Mouse (Mus musculus) cerebellum, adult 8-10 months (tissue): Measurements from ENCODE around the gene Cd40.

Experiments used
- DNase-seq: peaks from one replicate; pipeline ENCODE4 v3.0.0; 2022

Cd40 gene

DNA sequence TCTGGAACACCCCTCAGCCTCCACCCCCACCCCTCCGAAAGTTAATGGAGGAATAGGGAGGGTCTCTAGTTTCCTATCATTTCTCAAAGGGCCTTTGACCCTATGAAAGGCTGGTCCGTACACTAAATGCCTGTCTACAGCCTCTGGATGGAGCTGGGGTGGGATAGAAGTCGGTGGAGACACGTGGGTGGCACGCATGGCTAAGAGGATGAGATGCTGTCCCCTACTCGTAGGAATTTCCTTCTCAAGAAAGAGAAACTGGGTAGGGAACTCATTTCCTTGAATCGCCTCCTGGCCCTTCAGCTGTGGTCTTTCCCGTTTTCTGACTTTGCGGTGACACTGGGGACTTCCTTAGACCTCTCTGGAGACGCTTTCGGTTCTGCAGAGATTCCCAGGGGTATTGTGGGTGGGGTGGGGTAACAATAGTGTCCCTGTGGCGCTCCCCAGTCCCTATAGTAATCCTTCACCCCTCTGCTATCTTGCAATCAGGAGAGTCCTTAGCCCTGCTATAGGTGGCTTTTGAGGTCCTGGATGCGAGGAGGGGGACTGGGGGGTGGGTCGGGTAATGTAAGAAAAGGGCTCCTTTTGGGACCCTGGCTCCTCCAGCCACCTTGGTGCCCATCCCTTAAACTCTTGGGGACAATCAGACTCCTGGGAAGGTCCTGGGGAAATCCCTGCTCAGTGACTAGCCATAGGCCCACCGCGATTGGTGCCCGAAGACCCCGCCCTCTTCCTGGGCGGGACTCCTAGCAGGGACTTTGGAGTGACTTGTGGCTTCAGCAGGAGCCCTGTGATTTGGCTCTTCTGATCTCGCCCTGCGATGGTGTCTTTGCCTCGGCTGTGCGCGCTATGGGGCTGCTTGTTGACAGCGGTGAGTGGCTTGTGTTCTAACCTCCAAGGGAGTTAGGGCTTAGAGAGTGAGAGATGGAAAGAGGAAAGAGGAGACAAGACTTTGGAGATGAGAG lies at the start of gene Cd40:
Gene Cd40, plus strand, starts transcription at position 740 of the 965 bp plus-strand sequence.
- DNase-seq = no peak

DNA sequence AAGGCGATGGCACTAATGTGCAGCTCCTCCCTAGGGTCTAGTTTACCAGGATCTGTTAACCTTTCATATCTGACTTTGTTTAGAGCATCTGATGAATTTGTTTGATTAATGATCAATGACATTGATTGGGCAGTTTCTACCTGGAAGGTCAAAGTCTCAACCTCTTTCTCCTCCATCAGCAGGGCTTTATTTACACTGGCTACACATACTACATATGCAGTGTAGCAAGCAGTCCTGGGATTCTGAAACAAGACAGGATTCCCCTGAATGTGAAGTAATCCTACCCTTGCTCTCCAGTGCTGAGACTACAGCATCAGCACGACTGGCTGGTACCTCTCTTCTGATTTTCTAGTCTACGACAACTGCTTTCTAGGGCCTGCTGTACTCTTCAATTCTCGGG lies 48.6 kb upstream of the Cd40 start:
- no peak for DNase-seq

DNA sequence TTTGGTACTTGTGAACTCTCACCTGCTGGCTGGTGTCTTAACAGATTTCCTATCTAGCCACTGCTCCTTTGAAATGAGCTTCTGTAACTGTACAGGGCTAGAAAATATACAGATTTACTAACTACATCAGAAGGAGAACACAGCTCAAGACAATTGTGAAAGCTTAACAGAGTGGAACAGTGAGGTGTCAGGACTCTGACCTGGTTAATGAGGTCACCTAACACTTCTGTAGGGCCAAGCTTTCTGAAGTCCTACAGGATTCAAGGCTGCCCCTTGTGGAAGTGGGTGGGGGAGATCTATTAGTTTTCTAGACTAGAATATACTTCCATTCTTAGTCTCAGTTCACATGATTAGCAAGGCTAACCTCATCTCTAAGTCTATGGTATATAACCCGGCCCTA lies 47.4 kb upstream of the Cd40 start:
- no peak for DNase-seq

DNA sequence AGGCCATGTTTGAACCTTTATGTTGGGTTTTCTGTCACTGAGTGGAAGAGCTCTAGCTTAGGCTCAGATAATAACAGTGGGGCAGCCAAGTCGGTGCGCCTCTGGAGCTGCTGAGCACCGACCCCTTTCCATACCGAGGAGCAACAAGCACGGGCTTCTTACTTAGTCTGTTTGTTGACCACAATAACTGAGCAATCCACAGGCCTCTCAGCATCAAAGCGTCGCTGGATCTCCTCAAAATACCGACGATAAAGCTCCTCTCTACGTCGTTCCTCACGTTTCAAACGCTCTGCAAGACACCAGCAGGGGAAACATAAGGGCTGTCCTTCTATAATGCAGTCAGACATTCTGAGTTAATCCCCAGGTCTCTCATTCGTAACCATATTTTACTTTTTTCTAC lies 46.3 kb upstream of the Cd40 start:
- no peak for DNase-seq

DNA sequence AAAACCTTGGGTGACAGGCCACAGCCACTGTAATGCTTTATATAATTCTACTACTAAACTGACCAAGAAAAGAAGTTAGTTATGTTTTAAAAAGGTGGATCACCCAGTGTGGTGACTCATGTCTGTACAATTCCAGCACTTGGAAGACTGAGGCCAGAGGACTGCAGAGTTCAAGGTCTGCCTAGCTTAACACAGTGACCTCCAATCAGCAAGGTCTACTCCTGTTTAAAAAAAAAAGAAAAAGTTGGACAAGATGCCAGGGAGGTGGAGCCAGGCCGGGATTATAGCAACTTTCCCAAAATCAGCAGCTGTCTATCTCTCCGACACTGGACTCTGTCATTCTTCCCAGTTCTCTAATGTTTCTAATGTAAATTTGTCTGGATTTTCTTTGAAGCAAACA lies 45.8 kb upstream of the Cd40 start:
- no peak for DNase-seq

DNA sequence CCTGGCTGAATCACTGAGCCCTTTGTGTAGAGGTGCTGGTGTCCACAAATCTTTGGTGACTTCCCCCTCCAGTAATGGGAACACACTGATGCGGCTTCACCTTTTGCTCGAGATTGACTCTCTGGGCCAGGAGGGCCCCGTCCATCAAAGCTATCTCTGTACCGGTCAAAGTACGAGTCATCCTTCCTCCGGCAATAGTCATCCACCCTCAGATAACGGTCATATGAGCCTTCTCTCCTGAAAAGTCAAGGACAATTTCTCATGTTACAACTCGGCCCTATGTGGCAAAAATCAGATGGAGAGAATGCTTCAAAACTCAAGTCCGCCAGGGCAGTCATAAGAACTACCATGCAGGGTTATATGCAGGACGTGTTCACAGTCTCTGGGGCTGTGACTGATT lies 45.1 kb upstream of the Cd40 start:
- DNase-seq = no peak

DNA sequence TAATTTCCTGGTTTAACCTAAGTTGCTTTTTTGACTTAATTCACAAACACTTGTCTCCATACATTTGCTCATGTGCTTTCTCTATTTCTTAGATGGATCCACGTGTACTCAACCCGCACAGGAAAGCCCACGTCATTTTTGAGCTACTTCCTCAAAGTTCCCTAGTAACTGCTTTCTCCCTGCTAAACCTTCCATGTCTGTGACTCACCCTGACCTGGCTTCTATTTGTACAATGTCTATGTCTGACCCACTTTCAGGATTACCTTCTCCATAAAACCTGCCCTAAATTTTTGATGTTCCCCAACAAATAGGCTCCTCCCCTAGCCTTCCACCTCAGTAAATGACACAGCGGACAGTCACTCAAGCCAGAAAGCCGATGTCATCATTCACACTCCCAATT lies 40.5 kb upstream of the Cd40 start:
- DNase-seq = no peak

DNA sequence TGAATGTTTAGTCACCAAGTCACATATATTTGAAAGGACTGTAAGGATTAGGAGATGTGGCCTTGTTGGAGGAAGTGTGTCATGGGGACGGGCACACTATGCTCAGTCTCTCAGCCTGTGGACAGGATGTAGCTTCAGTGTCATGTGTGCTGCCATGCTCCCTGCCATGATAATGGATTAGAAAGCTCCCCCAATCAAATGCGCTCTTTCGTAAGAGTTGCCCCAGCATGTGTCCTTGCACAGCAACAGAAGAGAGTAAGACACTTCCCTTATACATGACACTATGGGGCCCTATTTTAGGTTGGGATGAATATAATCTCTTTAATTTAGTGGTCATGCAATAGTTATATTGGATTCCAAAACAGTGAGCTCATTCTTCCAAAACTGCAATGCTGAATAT lies 34.9 kb upstream of the Cd40 start:
- DNase-seq = no peak

DNA sequence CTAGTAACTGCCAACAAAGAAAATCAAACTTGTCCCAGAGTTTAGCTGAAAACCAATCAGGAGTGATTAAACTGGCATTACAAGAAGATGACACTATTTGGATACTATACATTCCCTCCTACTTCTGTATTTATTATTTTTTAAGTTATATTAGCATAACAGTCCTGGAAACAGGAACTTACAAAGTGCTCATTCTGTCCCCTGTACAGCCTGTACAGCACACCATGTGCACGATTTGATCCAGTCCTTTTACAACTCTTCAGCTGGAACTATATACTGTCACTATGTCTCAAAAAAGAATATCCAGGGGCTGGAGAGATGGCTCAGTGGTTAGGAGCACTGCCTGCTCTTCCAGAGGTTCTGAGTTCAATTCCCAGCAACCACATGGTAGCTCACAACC lies 28.3 kb upstream of the Cd40 start:
- no peak for DNase-seq

DNA sequence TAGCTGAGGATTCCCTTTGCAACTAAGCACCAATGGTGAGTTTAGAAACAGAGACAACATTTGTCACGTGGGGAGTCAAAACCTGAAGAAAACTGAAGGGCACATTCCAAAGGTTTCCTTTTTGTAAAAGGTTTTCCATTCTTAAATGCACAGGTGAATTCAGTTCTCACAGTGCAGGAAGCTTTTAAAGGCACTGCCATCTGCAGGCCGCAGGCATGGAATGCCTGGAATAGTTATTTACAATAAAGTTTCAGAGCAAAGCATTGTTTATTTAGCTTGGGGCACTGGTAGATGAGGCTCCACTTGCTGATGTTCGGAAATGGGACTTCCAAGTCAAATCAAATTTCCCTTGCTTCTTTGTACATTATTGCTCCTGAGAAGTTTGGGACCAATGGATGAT lies 22.9 kb upstream of the Cd40 start:
- DNase-seq = no peak

DNA sequence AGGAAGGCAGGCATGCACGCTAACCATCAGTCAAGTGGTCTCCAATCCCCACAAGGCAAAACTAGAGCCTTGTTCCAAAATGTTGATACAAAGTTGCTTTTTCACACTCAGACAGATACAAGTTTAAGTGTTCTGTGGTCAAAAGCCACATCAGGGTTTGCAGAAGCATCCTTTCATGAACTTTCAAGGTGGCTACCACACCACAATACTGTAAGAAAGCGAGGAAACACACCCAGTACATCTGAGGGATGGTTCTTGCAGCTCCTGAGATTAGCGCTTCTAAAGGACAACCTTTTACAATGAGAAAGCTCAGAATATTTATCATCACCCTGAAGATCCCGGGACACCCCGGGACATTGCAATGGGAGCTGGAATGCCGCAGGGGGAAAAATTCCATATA lies 22.1 kb upstream of the Cd40 start:
- no peak for DNase-seq

DNA sequence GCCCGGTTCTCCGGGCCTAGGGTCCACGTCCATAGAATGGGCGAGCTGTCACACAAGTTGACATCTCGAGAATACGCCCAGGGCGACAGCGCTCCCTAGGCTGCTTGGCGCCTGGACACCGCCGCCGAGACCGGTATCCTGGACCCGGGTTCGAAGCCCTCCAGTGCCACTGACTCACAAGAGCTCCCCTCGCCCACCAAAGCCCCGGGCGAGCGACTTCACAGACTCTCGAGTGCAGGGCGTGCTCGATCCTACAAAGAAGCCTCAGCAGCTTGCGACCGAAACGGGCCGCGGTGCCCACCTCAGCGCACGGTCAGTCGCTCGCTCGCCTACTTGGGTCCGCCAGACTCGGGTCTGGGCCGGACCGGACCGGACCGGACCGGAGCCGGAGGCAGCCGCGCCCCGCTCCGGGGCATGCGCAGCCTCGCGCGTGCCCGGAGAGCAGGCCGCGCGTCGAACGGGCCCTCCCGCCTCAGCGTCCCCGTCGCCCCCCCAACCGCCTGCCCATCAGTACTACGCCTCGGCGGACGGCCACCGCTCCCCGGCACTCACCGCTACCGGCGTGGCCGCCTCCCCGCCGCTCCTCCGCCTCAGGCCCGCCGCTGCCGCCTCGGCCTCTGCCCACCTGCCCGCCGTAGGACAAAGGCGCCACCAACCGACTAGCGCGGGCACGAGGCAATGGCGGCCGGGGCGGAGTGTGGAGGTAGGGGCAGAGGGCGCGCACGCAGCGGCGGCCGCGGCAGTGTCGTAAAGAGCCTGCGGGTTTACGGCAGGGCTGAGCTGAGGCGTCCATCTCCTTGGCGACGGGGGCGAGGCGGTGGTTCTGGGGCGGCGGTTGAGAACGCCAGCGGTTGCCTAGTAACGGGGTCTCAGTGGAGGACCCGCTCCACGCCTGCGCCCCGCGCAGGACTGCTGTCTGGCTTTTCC lies 21.0 kb upstream of the Cd40 start, which contains the start of gene Ncoa5:
Gene Ncoa5, minus strand, starts transcription at position 737 of the 927 bp plus-strand sequence.
- peak; percentile 97 for DNase-seq

DNA sequence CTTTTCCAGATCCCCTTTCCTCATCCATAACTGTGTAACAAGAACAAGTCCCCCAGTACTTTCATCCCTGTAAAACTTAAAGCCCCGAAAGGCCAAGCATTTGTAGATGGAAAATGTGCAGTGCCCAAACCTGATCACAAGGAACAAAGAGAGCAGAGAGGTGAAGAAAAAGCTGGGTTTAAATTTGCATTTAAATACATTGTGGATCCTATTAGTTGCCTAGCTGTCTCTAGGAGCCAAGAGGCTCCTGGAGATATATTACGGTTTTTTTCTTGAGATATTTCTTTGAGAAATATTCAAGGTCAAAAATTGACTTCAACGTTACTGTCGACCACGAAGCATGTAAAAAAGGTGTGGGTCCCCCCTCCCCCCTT lies 20.4 kb upstream of the Cd40 start:
- DNase-seq = no peak

DNA sequence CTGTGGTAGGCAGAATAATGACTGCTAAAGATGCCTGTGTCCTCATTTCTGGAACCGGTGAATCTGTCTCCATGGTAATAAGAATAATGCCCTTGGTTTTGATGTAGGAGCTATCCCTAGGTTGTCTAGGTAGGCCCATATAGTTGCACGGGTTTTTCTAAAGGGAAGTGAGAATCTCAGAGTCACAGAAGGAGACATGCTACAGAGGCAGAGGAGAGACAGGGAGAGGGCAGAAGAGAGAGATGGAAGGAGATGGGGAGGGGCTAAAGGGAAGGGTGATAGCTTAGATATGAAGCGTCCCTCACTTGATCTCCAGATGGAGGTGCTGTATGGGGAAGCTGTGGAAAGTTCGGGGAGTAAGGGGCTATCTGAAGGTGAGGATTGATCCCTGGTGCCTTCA lies 18.0 kb upstream of the Cd40 start:
- no peak for DNase-seq

DNA sequence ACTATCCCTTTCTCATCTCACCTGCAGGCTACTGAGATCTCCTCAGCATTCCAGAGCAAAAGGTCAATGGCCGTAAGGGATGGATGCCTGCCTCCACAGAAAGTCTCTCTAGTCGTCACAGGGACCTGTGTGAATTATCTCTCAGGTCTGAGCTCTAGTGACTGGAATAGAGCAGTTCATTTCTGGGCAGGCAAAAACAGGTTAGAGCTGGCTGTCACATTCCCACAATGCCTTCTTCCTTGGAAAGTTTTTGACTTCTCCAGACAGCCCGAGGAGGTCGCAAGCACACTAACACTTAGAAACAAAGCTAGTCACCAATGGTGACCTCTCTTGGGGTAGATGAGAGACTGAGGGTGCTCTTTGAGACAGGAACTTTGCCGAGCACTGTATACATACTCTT lies 13.3 kb upstream of the Cd40 start:
- DNase-seq = no peak

DNA sequence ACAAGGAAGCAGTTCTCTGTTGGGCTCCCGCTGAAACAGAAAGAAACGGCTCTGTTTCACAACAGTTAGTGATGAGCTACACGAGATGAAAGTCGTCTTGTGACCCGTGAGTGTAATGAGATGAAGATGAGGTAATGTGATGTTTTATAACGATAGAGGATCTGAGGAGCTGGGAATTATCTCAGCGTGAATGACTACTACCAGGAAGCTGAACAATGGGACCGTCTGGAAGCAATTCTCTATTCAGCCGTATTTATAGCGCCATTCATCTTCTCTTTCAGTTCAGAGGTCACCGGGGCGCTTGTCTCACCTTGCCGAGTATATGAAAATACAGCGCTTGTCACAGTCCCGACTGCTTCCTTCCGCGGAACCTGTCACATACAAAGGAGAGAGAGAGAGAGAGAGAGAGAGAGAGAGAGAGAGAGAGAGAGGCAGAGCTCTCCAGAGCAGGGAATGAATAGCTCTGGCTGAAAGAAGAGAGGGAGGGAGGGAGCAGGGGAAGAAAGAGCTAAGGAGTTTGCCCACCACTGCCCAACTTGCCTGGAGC lies 12.3 kb upstream of the Cd40 start:
- no peak for DNase-seq

DNA sequence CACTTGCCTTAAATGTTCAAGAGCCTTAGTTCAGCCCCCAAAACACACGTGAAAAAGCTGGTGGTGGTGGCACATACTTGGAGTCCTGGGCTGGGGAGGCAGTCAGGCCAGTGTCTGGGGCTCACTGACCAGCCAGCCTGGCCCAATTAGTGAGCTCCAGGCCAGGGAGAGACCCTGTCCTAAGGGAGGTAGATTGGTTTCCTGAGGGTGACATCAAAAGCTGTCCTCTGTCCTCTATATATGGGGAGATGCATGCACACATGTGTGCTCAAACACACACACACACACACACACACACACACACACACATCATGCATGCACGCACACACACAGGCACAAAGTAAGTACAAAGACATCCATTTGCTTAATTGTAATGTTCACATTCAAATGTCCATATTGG lies 11.7 kb upstream of the Cd40 start:
- no peak for DNase-seq

DNA sequence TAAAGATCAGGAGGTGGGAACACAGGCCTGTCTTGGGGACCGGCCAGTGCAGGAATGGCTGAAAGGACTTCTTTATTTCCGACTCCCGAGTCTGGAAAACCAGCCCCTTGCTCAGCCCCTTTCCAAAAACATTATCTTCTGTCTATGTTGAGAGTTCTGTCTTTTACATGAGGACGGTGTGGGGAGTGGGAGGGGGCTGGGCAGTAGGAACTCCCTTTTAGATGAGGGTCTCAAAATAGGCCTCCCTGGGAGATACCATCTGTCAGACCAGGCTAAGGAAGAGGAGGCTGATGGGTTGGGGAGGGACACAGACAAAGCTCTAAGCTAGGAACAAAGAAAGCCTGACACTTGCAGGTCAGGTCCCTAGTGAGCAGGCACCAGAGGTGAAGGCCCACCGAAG lies 6.4 kb upstream of the Cd40 start:
- no peak for DNase-seq

DNA sequence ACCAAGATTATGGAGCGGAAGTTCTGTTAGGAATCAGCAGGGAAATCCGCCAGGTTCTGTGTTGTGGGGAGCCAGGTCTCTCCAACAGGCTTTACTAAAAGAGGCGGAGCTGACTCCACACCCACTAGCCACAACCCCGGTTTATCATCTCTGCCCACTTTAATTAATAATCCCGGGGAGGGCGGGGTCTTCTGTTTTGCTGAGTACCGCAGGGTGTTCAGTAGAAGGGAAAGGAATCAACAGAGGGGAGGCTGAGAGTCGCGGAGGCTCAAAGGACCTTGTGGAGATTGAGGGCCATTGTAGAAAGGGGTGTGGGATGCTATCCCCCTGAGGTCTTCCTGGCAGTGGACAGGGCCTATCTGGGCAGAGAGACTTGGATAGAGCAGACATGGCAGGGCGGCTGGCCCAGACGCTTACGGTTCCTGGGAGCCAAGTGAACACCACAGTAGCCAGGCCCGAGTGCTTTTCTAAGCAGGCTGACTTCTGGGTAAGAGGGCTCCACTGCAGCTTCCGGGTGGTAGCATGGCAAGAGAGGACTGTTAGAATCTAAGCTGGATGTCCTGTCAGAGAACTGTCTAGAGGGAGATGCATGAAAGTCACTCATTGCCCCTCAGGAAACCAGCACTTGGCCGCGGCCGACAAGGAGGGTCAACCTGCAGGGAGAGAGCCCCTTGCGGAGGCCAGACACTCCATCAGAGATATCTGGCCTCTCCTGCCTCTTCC lies 4.4 kb upstream of the Cd40 start:
- no peak for DNase-seq

DNA sequence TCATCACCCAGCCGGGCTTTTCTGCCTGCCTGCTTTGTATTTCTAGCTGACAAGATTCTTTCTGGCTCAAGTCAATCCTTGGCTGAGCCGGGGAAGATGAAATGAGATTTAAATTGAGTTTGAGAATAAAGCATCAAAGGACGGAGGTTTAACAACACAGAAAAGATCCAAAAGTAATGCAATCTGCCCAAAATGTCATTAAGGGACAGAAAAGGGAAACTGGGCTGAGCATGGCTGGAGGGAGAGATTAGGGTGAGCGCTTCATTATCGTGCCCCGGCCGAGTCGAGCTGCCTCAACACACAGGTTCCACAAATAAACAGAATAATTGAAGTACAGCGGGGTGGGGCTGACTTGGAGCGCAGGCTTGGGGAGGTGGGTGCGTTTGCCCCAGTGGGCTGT lies 3.9 kb upstream of the Cd40 start:
- DNase-seq = no peak

DNA sequence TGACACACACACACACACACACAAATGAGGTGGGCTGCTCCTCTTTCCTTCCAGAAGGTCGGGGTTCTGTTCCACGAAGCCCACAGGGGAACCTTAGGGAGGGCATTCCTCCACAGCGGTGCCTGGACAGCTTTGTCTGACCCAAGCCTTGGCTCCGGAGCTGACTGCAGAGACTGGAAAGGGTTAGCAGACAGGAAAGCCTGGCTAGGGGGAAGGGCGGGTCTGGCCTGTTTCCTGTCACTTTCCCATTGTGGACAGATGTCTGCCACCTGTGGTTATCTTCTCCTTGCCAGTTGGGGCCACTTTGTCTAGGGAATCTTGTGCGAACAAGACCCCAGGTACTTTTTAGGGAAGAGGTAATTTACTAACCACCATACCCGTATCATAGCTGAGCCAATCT lies 478 bp downstream of the Cd40 start:
- DNase-seq = no peak

DNA sequence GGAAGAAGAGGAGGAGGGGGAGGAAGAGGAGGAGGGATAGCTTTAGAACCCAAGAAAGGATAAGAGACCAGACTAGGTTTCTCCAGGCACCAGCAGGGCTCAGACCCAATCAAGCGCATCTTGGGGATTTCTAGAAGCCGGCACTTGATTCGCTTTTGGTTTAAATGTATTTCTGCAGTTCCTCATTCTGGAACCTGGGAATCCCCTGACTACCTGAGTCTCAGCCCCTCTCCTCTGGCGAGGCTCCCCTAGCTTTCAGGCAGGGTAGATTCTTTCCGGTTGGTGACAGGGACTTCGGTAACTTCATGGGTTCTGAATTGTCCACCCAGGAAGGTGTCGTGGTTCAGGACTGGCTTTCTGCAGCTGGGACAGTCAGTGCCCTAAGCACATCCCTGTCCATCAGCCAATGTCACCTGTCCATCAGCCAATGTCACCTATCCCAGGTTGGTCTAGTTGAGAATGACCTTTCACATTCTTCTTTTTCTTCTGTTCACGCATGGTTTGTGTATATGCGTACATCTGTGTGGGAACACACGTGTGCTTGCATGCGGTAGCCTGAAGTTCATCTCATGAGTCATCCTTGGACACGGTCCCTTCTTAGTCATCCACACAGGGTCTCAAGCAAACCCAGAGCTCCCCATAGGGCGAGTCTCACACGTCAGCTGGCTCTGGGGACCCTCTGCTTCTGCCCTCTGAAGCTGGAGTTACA lies 1.1 kb downstream of the Cd40 start:
- no peak for DNase-seq
